Mouse (Mus musculus): Measurements from ENCODE around the gene Stk25.

The Stk25 gene

DNA sequence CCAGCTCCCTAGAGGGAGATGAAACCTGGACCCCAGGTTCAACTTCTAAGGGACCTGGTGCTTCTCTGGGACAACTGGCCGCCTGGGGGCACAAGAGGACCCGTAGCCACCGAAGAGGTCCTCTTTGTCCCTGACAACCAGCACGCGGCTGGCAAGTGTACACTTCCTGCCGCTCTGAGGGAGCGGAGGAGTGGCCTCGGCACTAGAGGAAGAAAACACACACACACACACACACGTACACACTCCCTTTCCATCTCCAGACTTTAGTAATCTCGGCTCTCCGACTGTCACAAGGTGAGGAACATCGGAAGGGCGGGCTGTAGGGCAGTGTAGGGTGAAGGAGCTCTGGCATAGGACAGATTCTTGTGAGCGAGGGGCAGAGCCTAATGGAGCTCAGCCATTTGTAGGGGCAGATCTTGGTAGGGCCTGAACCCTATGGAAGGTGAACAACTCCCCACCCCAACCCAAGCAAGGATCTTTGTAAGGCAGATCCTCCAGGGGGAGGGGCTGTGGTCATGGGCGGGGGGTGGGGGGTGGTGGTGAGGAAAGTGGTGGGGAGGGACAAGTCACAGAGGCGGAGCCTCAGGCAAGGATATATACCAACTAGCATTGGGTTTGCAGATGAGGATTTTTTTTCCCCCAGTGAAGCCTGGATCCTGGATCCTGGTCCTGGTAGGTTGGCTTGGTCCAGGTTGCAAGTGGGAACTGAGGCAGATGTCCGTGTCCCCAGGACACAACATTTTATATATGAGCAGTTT, 10.5 kb upstream of the Stk25 start:
- peak; percentile 95 for DNase-seq (ENCODE audit: low read depth)

DNA sequence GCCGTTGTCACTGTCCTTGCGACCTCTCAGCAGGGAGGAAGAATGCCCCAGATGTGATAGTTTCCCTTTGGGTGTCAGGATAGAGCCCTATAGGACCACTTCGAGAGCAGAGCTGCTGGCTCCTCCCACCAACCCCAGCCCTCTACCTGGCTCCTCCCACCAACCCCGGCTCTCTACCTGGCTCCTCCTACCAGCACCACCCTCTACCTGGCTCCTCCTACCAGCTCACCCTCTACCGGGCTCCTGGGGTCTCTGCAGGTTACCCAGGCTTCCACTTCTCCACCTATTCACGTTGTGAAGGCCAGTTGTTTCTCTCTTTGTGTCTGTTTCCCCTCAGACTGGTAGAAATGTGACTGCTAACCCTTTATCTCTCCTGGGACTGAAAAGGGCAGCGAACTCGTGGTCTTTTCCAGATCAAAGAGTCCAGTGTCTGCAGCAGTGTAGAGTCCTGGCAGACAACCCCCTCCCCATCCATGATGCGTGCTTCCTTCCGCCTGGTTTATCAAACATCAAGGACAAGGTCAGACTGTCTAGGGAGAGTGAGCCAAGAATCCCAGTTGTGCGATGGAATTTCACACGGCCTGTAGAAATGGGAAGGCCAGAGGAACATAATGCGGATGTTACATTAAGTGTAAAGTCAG, 9.4 kb upstream of the Stk25 start:
- peak; percentile 71 for DNase-seq (ENCODE audit: low read depth)

DNA sequence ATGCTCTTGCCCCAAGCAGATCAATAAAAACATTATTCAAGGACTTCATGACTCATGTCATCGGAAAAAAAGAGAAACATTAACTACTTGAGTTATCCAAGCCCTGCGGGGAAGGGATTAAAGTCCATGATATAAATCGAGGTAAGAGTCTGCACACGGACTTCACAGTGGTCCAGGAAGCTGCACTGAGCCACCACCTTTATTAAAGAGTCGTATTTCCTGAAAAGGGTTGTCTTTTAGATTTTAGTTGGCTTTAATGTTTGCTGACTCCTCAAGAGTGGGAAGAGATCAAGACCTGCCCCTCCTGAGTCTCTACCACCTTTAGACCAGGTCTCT, 1.5 kb downstream of the Stk25 start:
- no peak for DNase-seq (ENCODE audit: low read depth)

DNA sequence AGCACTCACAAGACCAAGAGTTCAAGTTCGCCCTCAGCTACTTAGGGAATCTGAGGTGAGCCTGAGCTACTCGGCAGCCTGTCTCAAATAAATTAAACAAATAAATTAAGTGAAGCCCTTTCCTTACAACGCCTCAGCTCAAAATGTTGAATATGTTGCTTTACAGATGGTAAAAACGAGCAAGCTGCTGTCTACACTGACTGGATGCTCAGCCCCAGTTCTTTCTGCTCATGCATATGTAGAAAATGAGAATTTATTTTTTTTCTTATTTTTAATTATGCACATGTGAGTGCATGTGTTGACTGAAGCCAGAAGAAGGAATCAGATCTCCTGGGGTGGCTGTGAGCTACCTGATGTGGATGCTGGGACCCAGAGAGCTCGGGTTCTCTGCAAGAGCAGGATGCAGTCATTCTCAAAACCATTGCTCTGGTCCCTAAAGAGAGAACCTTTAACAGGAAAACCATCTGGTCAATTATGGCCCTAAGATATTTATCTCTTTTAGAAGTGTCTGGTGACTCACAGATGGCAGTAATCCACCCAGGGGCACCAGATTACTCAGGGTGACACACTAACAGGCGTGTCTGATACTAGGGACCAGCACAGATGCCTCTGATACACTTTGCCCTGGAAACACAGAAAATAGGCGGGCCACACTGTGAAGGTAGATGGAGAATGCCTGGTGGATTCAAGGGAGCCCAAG, 2.0 kb downstream of the Stk25 start:
- DNase-seq (ENCODE audit: low read depth) = peak; percentile 87

DNA sequence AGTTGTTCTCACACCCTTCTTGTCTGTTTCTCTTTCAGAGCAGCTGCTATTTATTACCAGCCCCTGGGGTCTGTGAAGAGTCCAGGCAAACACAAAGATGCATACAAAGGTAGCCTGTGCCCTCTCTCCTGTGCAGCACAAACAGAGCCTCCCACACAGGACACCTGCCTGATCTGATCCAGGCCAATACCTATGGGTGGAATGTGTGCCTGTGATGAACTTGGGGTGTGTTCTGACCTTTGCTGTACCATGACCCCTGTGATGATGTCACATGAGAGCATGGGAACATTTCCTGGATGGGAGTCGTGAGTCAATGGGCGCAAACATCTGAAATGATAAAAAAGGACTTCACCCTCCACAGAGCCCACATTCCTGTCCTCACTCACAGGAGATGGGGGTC, 3.7 kb downstream of the Stk25 start:
- no peak for DNase-seq (ENCODE audit: low read depth)

DNA sequence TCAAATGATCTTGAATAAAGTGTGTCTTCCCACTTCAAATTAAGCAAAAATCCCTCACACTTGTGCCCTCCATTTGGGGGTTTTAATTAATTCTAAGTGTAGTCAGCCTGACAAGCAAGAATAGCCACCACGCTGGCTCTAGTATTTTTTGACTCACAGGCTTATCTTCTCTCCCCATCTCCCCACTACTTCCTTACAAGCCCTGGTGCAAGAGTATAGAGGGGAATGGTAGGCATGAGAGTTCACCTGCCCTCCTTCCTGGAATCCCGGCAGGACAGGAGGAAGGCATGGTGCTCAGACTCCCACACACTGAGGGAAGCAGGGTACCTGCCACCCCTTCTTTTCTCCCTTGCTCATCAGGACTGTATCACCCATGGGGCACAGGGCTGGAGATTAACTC, 4.2 kb downstream of the Stk25 start:
- DNase-seq (ENCODE audit: low read depth) = peak; percentile 78

DNA sequence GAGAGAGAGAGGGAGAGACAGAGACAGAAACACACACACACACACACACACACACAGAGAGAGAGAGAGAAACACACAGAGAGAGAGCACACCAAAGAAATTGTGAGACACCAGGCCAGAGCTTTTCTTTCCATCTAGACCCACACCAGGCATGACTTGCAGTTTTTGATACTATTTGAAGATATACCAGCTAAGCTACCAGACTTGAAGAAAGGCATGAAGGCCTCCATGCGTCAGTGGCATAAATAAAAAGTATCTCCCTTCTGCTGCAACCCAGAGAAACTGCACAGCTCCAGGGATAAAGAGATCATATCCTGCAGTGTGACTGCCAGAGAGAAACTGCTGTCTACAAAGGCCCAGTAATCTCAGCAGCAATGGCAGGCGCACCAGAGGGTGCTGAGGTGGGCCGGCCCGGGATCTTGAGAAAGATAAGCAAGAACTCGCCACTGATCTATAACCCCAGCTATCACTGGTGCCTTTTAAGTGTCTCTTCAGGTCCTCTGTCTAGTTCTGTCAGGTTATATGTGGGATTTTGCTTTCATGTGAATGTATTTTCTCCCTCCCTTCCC, 8.8 kb downstream of the Stk25 start:
- peak; percentile 50 for DNase-seq (ENCODE audit: low read depth)

DNA sequence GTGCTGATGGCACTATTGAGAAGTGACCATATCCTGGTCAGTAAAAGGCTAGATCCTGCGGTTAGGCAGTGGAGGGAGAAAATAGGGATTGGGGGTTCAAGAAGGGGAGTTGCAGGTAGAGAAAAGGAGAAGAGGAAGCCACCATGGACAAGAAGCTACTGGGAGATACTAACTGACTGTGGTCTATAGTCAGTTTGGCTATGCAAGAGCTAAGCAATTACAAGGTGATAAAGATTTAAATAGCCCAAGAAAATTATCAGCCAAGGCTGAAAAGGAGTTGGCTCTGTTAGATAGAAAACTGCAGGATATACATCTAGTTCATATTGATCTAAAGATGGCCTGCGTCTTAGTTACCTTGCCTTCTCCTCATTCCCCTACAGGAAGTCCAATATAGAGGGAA, 15.8 kb downstream of the Stk25 start:
- DNase-seq (ENCODE audit: low read depth) = no peak

DNA sequence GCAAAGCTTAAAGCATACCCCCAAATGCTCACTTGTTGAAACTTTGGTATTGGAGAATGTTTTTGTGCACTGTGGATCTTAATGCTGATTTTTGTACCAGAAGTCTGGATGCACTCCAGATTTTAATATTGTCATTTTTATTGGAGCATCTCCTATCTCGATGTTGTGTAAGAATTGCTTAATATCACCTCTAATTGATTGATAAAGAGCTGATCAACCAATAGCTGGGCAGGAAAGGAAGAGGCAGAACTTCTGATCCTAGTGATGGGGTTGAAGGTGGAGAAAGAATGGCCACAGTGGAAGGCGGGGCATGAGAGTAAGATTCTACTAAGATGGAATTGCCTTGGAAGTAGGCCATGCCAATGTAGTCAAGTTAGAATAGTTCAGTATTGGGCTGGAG, 16.5 kb downstream of the Stk25 start:
- no peak for DNase-seq (ENCODE audit: low read depth)

DNA sequence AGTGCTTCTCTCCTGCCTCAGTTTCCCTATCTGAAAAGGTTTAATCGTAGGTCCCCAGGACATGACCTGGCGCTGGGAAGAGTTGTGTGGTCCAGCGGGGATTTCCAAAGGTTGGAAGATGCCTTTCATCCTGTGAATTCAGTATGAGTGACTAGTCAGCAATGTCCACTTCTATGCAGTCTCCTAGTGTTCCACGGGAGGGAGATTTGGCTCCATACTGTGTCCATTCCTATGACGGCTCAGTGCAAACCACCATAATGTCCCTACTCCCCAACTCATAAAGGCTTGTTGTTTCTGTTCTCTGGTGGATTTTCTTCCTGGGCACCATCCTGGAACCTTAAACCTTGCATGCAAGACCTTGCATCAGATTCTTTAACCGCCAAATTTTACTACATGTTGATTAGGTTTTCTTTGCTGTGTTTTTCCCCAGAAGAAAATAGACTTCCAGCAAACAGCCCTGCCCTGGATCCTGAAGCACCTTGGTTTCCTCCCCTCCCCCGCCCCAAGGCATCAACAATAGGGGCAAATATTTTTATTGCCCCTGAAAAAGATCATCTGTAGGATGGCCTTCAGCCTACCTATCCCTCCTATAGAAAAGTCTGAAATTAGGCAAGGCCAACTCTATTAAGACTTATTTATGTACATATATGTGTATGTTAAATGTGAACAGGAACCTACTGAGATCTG, 22.1 kb downstream of the Stk25 start:
- DNase-seq (ENCODE audit: low read depth) = peak; percentile 65

DNA sequence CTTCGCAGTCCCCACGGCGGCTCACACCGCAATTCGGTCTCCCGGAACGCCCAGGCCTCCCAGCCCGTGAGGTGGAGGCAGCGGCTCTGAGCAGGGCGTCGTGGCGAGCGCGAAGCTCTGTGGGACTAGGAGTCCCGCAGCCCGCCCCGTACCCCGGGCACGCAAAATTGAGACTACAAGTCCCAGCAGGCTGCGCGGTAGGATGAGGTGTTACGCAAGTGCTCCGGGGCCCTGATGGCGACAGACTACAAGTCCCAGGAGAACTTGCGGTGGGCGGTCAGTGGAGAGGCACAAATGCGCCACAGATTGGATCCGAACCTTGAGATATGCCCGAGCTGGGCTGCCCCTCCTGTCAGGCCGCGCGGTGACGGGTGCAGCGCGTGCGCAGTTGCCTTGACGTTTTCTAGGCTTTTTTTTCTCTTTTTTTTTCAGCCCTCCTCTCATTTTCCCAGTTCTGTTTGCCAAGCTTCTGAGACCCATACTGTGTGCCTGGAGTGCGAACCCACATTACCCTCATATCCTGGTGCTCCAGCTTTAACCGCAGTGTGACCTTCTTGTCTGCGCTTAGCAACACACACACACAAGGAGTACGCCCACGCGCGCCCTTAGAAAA, 22.8 kb downstream of the Stk25 start:
- DNase-seq (ENCODE audit: low read depth) = peak; percentile 99

DNA sequence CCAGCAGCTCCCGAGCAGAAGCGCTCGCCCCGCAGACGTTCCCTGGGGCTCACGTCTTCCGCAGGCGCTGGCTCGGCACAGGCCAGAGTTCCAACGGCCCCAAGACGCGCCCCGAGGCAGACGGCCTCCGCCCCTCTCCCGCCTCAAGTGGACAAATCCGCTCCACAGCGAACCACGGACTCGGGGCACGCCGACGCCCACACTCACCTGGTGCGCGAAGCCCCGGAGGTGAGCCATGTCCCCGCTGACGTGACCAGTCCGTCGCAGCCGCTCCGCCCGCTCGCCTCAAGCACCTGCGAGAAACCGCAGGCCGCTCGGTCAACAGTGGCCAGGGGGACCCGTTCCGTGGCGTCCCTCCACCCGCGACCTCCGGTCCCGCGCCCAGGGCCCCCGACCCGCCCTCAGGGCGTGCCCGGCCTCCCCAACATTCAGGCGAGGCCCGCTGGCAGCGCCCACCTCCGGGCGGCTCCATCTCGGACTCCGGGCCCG, 23.3 kb downstream of the Stk25 start:
- DNase-seq (ENCODE audit: low read depth) = no peak

DNA sequence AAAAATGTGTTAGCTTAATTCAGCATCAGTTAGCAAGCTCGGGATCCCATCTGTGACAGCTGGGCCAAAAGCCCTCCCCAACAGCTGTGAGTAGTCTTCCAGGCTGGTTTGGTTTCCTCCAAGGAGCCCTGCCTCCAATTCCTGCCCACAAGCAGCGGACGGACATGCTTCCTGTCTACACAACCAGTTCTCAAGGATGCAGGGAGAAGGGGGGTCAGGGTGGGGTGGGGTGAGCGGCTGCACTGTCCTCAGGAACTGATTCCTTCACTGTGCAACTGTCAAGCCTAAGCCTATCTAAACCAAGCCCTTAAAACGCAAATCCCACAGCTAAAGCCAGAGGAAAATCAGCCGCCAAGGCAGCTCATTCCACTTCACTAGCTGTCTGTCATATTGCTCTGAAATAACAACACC, 24.0 kb downstream of the Stk25 start:
- peak; percentile 75 for DNase-seq (ENCODE audit: low read depth)

DNA sequence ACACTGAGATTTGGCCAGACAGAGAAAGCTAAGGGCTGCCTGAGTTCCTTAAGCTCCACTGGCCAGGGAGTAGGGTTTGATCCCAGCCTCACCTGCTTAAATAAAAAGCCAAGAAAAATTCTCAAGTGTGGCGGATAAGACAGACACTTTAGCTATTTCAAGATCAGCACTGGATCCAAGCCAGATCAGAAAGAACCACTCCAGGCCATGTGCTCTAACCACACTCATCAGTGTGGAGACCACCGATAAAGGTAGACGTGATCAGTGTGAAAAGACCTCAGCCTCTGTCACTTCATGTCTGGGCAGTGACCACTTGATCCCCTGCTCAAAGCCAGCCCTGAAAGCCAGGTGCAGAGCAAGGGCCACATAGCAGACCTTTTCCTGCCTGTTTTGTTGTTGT, 25.7 kb downstream of the Stk25 start:
- no peak for DNase-seq (ENCODE audit: low read depth)

DNA sequence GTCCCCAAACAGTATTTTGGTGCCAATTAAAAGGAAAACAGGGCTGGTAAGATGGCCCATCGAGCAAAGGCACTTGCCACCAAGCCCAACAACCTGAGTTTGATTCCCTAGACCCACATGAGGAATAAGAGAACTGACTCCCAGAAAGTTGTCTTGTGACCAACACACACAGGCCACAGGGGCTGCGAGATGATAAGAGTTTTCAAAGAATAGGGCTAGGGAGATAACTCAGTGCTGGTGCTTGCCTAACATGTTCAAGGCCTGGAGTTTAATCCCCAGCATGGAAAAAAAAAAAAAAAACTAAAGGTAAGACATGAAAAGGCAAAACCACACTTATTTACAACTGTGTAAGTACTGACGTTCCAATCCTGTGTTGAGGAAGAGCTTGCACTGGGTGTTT, 27.7 kb downstream of the Stk25 start:
- DNase-seq (ENCODE audit: low read depth) = no peak

DNA sequence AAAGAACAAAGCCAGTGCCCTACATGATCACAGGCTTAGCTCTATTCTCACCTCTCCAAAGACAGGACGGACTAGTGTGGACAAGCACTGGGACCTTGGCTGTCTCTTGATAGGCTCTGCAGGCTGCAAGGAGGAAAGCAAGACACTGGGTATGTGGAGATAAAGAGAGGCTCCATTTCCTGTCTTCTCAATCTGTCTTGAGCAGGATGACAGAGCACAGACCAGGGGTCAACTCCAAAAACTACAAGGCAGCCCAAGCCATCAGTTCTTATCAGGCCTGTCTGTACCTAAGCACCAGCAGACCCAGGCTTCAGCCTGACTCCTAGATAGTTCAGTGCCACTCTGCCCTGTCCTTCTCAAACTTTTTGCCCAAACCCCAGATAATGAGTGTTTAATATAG, 34.0 kb downstream of the Stk25 start:
- DNase-seq (ENCODE audit: low read depth) = peak; percentile 19

DNA sequence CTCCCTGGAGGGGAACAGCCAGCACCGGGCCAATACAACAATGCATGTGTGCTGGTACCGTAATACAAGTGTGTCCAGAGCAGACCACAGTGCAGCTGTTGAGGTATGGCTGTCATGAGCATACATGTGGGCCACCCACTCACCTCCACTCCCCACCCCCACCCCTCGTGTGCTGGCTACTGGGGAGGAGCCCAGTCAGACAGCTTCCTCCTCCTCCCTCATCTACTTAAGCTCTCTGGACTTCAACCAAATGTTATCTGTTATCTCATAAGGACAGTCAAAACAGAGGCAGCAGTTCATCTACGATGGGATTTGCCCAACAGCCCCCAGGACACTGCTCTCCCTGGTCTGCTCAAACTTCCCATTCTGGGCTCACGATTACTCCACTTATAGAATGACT, 39.5 kb downstream of the Stk25 start:
- DNase-seq (ENCODE audit: low read depth) = no peak

DNA sequence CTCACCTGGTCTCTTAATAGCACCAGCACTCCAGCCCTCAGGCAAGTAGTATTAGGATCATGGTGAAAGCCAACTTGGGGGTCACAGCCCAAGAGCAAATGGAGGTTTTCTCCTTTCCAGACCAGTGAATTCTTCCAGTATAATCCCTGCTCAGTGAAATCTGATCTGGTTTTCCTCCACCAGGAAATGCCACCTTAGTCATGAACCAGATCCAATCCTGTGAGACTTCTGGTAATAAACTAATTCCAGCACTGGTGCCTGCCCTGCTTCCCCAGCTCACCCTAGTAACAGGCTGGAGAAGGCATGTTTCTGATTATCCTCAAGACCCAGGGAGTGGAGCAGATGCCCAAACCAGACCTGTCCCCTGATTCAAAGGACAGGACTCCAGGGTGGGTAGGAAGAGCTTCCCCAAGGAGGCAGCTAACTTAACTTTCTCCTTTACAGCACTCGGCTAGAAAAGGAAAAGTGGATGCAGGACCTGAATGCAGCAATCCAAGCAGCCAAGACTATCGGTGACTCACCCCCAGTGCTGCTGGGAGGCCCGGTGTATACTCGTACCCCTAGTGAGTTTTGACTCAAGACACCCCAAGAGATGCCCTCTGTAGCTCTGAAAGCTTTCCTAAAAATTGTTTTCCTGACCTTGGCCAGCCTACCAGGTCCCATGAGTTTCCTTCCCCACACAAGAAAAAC, 40.3 kb downstream of the Stk25 start:
- DNase-seq (ENCODE audit: low read depth) = no peak

DNA sequence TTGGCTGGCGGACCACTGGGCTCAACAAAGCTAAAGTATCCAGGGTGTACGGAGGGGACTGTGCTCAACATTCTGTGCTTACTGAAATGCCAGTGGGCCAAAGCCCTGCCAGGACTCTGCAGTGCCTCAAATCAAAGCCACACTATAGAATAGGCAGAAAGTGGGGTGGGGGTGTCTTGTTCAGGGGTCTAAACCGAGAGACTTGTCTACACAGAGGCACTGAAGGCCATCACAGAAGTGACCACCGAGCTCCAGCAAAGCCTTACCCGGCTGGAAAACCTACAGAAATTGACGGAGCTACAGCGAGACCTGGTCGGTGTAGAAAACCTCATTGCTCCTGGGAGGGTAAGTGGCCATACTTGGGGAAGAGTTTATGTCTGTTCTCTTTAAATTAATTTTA, 48.7 kb downstream of the Stk25 start:
- no peak for DNase-seq (ENCODE audit: low read depth)

DNA sequence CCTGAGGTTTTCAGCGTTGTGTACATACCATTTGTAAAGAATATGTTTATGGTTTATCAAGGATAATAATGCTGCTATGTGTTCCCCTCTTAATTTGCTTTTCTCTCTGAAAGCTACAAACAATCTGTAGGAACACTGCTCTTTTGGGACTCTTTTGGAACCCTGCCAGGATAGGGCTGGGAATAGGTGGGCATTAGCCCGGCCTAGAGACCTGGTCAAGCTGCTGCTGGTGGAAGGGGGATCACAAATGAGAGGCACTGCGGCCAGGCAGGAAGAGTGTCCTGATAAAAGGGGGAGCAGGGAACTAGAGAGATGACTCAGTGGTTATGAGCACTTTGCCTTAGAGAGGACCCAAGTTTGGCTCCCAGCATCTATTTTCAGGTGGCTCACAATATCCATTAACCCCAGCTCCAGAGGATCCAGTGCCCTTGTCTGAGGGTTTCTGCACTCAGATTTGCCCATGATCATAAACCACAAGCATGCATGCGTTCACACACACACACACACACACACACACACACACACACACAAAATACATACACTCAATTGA, 49.7 kb downstream of the Stk25 start:
- no peak for DNase-seq (ENCODE audit: low read depth)
